Mouse (Mus musculus) lung, adult 18-20 months (tissue): ENCODE measurements around the gene Iqch.

Source experiments
- DNase-seq, 2 experiments: peaks; one replicate each; pipeline ENCODE4 v3.0.0; 2022; ENCODE audit warnings: mixed read lengths in 2 of 2

The Iqch gene

DNA sequence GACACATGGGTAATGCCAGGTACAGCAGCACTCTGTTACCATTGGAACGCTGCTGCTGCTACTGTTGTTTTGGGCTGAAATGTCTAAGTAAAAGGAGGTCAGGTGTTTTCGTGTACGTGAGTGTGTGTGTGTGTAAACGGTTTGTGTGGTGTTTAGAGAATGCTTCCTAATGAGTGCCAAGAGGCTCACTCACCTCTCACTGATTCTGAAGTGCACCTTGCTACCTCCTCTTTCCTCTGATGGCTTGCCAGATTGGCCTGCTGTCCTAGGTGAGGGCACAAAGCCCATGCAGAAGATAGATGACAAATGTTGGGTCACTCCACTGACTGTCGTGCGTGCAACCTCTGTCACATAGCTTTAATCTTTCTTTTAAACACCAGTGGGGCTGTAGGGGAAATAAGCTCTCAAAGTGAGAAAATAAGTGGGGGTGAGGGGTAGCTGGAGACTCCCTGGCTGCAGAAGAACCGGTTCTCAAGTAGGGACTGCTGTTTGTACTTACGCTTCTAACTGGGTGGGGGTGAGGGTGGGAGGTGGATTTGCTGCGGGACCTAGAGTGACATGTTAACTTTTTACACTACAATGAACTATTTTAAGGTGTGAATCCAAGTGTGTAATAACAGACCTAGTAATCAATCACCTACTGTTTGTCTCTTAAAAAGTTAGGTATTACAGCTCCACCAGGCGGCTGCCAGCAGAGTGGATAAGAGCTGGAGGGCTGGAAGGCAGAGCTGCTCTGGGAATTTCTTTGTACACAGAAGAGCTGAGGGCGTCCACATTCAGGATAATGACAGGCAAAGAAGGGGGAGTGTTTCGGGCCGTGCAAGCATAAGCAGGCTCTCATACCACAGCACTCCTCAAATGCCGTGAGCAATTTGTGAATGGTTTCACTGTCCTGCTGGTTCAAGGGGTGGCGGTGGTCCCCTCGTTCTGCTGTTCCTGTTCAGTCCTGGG is 10.5 kb upstream of the Iqch start:
- peak in 1 of 2 experiments; percentile 37 for DNase-seq

- DNase-seq = no peak
These were observed 9.7 kb upstream of the Iqch start for GRCm38 (mm10) chr9:63611967-63612366.

GRCm38 (mm10) chr9:63610841-63611366 is 8.6 kb upstream of the Iqch start:
- peak in 1 of 2 experiments; percentile 25 for DNase-seq

GRCm38 (mm10) chr9:63610231-63610630 is 7.9 kb upstream of the Iqch start:
- DNase-seq = no peak

- no peak for DNase-seq
These were observed 7.5 kb upstream of the Iqch start for GRCm38 (mm10) chr9:63609776-63610175.

GRCm38 (mm10) chr9:63609246-63609645 is 7.0 kb upstream of the Iqch start:
- no peak for DNase-seq

- no peak for DNase-seq
These were observed 5.7 kb upstream of the Iqch start for GRCm38 (mm10) chr9:63608006-63608405.

GRCm38 (mm10) chr9:63606594-63606993 is 4.3 kb upstream of the Iqch start:
- no peak for DNase-seq

GRCm38 (mm10) chr9:63603849-63604248 is 1.6 kb upstream of the Iqch start:
- DNase-seq = no peak

DNA sequence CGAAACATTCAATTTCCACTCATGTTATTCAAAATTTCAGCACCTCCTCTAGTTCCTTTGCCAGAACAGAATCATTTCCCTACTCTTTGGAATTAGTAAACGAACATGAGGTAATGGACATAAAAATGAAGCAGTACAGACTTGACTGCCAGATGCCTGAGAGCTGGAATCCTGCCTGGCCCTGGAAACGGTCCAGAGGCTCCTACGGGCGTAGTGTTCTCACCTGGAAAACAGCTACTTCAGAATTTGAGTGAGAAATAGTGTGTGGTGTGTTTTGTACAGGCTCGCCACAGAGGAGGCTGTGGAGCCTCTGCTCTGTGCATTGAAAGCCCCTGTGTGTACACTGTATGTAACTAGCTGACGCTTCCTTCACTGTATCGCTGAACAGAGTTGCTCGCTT is 5.6 kb downstream of the Iqch start:
- peak; percentile 86 for DNase-seq

- no peak for DNase-seq
These were observed 6.6 kb downstream of the Iqch start for GRCm38 (mm10) chr9:63595652-63596051.

DNA sequence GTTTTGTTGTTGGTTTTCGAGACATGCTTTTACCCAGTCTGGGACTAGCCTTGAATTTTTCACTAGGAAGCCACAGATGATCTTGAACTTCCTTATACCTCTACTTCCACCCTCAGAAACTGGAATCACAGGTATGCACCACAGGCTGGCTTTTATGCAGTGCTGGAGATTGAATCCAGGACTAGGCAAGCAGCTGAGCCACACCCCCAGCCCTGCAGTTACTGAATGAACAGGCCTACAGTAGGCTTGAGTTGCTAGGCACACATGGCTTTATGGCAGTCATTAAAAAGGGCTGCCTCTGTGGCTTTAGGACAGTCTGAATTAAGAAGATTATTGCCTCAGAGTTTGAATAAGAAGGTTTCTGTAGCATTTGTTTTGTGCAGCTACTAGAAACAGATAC is 7.3 kb downstream of the Iqch start:
- DNase-seq = no peak

GRCm38 (mm10) chr9:63591661-63592256 is 10.5 kb downstream of the Iqch start:
- no peak for DNase-seq

DNA sequence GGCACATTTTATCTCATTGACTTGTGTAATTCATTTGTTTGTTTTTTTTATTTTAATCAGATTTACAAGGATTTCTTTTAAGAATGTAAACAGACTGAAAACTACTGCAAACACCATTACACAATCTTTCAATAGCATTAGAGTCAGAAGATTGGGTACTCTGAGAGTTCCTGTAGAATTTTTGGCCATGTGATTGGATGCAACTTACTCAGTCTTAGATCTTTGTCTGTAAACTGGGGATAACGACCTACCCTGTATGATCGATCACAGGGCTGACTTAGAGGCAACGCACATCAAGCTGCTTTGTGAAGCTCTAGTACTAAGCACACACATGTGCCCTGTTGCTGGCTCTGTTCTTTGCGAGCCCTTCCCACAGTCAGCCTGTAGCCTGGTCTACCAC is 11.7 kb downstream of the Iqch start:
- DNase-seq = no peak

GRCm38 (mm10) chr9:63589209-63589608 is 13.1 kb downstream of the Iqch start:
- no peak for DNase-seq

- DNase-seq = no peak
These were observed 17.0 kb downstream of the Iqch start for GRCm38 (mm10) chr9:63585251-63585650.

DNA sequence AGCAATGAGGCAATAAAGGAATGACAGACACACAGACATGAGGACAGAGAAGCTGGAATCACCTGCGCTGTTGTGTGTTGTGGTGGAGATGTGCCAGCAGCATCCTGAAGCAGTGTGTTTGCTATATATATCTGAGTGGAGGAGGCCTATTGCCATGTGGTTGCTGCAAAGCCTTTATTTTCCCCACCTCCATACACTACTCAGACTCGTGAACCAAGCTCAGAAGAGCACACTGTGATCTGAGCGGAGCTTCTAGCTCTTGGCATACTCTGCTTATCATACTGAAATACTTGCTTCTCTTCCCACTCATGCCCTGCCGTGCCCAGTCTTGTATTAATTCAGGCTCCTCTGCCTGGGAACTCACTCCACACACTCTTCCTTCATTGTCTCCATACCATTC is 20.5 kb downstream of the Iqch start:
- DNase-seq = no peak

DNA sequence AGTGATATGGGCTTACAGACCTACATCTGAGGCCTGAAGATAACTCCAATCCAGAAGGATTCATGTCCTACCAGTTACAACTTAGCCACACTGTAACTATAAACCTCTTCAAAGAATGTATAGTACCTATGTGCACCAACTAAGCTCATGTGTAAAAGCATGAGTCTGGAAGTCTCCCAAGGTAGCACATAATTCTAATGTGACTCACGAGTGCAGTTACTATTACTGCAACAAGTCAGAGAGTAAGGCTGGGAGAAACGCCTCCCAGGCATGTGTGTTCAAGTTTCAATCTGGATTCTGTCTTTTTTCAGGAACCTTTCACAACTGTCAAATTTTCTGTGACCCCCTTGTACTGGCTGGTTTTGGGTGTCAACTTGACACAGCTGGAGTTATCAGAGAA is 22.2 kb downstream of the Iqch start:
- no peak for DNase-seq

DNA sequence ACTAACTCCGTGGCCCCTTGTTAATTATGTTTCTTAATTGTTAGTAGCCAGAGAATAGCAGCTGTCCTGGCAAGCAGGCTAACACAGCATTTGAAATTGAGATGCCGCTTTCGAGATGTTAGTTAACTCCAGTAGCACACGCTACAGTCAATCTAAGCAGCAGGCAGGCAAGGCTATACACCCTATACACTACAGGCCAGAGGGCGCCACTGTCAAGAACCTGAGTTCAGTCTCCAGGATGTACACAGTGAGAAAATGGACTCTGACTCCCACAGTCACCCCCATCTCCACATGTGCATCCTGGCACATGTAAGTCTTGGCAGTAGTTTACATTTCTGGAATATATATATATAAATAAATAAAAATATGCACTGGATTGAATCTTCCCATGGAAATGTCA is 22.6 kb downstream of the Iqch start:
- DNase-seq = no peak

DNA sequence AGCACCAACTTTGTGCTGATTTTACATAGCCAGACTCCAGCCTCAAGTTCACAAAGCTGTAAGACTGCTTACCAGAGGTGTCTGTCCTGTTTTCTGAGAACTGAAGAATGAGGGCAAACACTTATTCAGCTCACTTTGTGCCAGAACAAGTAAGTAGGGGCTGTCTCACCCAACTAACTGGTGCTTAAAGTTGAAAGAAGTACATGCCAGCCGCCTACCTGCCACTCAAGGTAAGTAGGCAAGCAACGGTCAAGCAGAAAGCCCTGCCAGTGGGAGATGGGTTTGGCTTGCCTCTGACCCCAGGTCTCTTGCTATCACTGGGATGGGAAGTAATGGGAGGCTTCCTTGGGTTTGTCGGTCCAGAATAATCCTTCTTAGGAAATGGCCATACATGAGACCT is 24.8 kb downstream of the Iqch start:
- DNase-seq = peak; percentile 67 to 75

DNA sequence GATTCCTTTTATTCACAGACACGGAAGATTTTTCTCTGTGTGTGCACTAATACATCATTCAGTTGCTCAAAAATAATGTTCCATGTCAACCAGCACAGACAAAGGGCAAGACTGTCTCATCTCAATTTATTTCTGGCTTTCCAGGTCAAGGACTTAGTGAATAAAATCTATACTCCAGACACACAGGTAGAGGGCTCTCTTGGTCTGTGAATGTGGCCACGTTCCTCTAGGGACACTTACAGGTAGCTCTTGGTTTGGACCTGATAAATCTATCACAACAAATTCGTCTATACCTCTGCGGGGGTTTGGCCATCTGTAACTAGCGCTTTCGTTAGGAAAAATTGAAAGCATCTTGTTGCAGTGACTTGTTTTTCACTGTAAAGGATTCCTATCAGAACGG is 29.4 kb downstream of the Iqch start:
- DNase-seq = no peak

GRCm38 (mm10) chr9:63571895-63572294 is 30.4 kb downstream of the Iqch start:
- no peak for DNase-seq

DNA sequence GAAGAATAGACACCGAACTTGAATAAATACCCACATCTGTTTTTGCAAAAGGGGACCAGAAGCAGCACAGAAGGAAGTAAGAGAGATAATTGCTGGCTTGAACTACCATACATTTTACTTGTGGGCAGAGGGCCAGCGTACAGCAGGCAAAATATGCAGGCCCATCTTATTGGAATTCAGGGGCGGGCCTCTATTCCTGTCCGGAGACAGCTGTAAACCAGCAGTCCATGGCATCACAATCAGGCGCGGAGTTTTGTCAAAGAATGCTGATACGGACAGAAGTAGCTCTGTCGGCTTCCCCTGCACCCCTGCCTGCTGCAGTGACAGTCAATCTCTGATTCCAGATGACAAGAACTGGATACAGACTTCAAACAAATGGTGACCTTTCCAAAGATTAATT is 33.5 kb downstream of the Iqch start:
- no peak for DNase-seq

DNA sequence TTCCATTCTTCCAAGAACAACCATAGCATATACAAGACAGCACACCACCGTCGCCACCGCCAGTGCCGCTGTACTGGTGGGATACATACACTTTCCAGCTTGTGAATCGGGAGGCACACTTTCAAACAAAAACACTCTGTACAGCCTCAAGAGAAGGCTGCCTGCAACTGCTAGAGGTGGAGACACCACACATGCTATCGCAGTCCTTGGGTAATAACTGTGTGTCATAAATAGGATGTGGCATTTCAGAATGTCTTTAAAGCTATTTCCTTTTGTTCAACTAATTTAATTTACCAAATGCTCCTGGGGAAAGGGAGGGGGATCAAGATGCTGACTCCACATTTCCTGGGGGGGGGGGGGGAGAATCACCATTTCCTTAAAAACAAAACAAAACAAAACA is 34.0 kb downstream of the Iqch start:
- DNase-seq = no peak
